12 mouse cellular contexts compared by ENCODE assay signal in genomic region chr10:25798881-25799280, GRCm38 (mm10).
"Had no signal": no experiment of that assay in that cellular context is flagged by ENCODE, and none has a peak within 500 bp of the region (broad histone marks: within the 10 kb centered on the region; RNA-seq: fewer than 3 reads in every experiment).

No protein-coding gene starts in this region.

- DNase-seq: gastrocnemius, adult 2 months; gastrocnemius, postnatal 10 days; gastrocnemius, postnatal 25 days; heart, adult 2 months; heart, postnatal 36 days; kidney, adult 18-20 months; kidney, adult 8-10 months; kidney, postnatal 10 days; kidney, postnatal 25 days; kidney, postnatal 4 days; liver; liver, embryonic 13.5 days had no signal
